ENCODE assay signal across 8 mouse cellular contexts in the genomic region with DNA sequence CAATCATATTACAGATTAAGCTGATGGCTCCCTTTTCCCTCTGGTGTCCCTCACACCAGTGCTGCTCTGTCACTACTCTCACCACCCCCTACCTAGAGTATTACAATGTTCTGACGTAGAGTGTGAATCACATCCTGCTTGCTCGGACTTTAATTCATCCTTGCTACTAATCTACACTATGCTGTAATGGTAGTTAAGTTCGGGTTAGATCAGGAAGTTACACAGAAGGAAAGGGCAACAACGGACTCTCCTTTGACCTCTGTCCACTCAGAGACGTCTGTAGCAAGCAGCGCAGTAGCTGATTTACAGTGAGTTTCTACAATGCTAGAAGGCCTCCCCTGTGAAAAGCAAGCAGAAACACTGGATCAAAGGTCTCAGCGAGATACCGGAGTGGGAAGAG. TPM values are rescaled to one million over a fixed set of nuclear protein-coding genes. Genes with fewer than 3 reads are reported as not detected.
A peak's percentile ranks its signal among the peaks of the same experiment; 100 is the strongest.
DNase-seq lines count a peak whose midpoint lies in the region; ATAC-seq and TF ChIP-seq lines count a peak whose summit lies in the region.

No protein-coding gene starts in this region.

- WGBS in heart, embryonic 14.5 days = 6% methylated on average over 8 of the region's 8 CpGs
- 10% methylated on average over 8 of the region's 8 CpGs for WGBS in embryonic facial prominence, embryonic 12.5 days
- 21% methylated on average over 8 of the region's 8 CpGs for WGBS in limb, embryonic 15.5 days

- H3K79me2 ChIP-seq in C2C12 (ENCODE audit: control insufficient read depth, insufficient read depth) = no peaks in the 10 kb centered on the region

- H3ac ChIP-seq in C2C12 (ENCODE audit: control insufficient read depth, insufficient read length, low read depth) = peak overlapping the region; percentile 51

- no peaks in the 10 kb centered on the region for H3K79me3 ChIP-seq in C2C12 (ENCODE audit: low read depth)

- peak overlapping the region; percentile 2 to 29; a peak in 2 of 4 replicates for H3K4me3 ChIP-seq in heart, embryonic 14.5 days (ENCODE audit: control insufficient read depth in 1 of 2, insufficient read depth in 1 of 2, low read depth in 1 of 2, low read length in 2 of 2)
- H3K4me3 ChIP-seq in C2C12 (ENCODE audit: insufficient read depth, poor library complexity, severe bottlenecking) = peak overlapping the region; percentile 37
- H3K4me3 ChIP-seq in embryonic facial prominence, embryonic 12.5 days = peak overlapping the region; percentile 24
- H3K4me3 ChIP-seq in limb, embryonic 15.5 days = peak overlapping the region; percentile 27

- no peak for TF ChIP-seq CTCF in C2C12 (IDR thresholded peaks at IDR 0.05; ENCODE audit: control insufficient read depth, insufficient read depth, insufficient read length)

- H3K9ac ChIP-seq in heart, embryonic 14.5 days (ENCODE audit: low read length) = peak overlapping the region; percentile 49; the same call in 1 of the 2 replicates
- H3K9ac ChIP-seq in embryonic facial prominence, embryonic 12.5 days = no peak overlapping the region
- H3K9ac ChIP-seq in limb, embryonic 15.5 days = no peak overlapping the region

- H3K4me1 ChIP-seq in heart, embryonic 14.5 days (ENCODE audit: control insufficient read depth in 2 of 2, insufficient read depth in 2 of 2, low read length in 2 of 2) = peaks cover 2 to 6% of the 10 kb centered on the region in 2 experiments; a peak in 3 of 4 replicates
- H3K4me1 ChIP-seq in embryonic facial prominence, embryonic 12.5 days = no peaks in the 10 kb centered on the region; the same call in 1 of the 2 replicates
- H3K4me1 ChIP-seq in limb, embryonic 15.5 days = no peaks in the 10 kb centered on the region; the same call in 1 of the 2 replicates

- H3K27me3 ChIP-seq in heart, embryonic 14.5 days (ENCODE audit: control insufficient read depth, insufficient read depth, low read length) = no peaks in the 10 kb centered on the region
- H3K27me3 ChIP-seq in C2C12 (ENCODE audit: control insufficient read depth, insufficient read depth, insufficient read length) = no peaks in the 10 kb centered on the region
- peaks cover 11% of the 10 kb centered on the region; the same call in 1 of the 2 replicates for H3K27me3 ChIP-seq in embryonic facial prominence, embryonic 12.5 days
- peaks cover 16% of the 10 kb centered on the region for H3K27me3 ChIP-seq in limb, embryonic 15.5 days

- H3K9me3 ChIP-seq in heart, embryonic 14.5 days (ENCODE audit: control insufficient read depth, low read length) = no peaks in the 10 kb centered on the region
- no peaks in the 10 kb centered on the region for H3K9me3 ChIP-seq in embryonic facial prominence, embryonic 12.5 days
- H3K9me3 ChIP-seq in limb, embryonic 15.5 days = no peaks in the 10 kb centered on the region

- intact Hi-C loops in heart, postnatal 14 days (cut with DNase I) = no loop called here

- 0 out of 4 replicates have a peak overlapping the region, but pooled peaks of 1 of the 2 experiments have one; percentile 15 for H3K27ac ChIP-seq in heart, embryonic 14.5 days (replicated peaks in 1 of 2; ENCODE audit: control insufficient read depth in 1 of 2, insufficient read depth in 1 of 2, low read depth in 2 of 2, low read length in 2 of 2)
- no peak overlapping the region for H3K27ac ChIP-seq in embryonic facial prominence, embryonic 12.5 days
- H3K27ac ChIP-seq in limb, embryonic 15.5 days = no peak overlapping the region

- peak overlapping the region; percentile 54 for H3K4me2 ChIP-seq in heart, embryonic 14.5 days (ENCODE audit: low read length)
- peak overlapping the region; percentile 37 for H3K4me2 ChIP-seq in embryonic facial prominence, embryonic 12.5 days (replicated peaks)
- H3K4me2 ChIP-seq in limb, embryonic 15.5 days = peak overlapping the region; percentile 25; the same call in 1 of the 2 replicates

- no peak for DNase-seq in heart, postnatal 14 days
- DNase-seq in cerebellum, postnatal 10 days = no peak
- no peak for DNase-seq in right cerebral cortex, postnatal 10 days (ENCODE audit: low spot score in 2 of 2)
- no peak for DNase-seq in left cerebral cortex, adult 11 months (ENCODE audit: low spot score)

- H3K36me3 ChIP-seq in heart, embryonic 14.5 days (ENCODE audit: control insufficient read depth, insufficient read depth, low read length) = no peaks in the 10 kb centered on the region
- H3K36me3 ChIP-seq in C2C12 (ENCODE audit: control insufficient read depth, insufficient read depth) = no peaks in the 10 kb centered on the region
- no peaks in the 10 kb centered on the region for H3K36me3 ChIP-seq in embryonic facial prominence, embryonic 12.5 days
- no peaks in the 10 kb centered on the region for H3K36me3 ChIP-seq in limb, embryonic 15.5 days

- ATAC-seq in heart, embryonic 14.5 days (ENCODE audit: insufficient number of reproducible peaks, insufficient read depth, low FRiP score, low read depth) = no peak
- no peak for ATAC-seq in embryonic facial prominence, embryonic 12.5 days (ENCODE audit: insufficient number of reproducible peaks, insufficient read depth, low FRiP score, low TSS enrichment)
- ATAC-seq in limb, embryonic 15.5 days (ENCODE audit: insufficient number of reproducible peaks, low FRiP score, low TSS enrichment, low read depth) = no peak

TF ChIP-seq in C2C12, 6 proteins besides CTCF, POLR2A, EP300 and RAD21:
- no peak for TF ChIP-seq CEBPB (IDR thresholded peaks at IDR 0.05; ENCODE audit: low read depth)

RNA-seq across cellular contexts. Expression of gene Zfp184, which starts 31.0 kb away (rescaled TPM):
- polyA plus RNA-seq in heart, embryonic 14.5 days (2014; fragmentation: Nextera tagmentation; extraction: Ambion mirVana) = 6.0 and 7.1 TPM in 2 replicates
- total RNA-seq in heart, postnatal 14 days (2021) = under 1 TPM; 0.62 to 0.90 TPM
- polyA plus RNA-seq in C2C12 (2012; fragmentation: generic; extraction: Trizol) = 1.4 TPM
- polyA plus RNA-seq in embryonic facial prominence, embryonic 12.5 days (2016; fragmentation: Nextera tagmentation; extraction: Ambion mirVana) = 21.7 and 23.6 TPM in 2 replicates
- polyA plus RNA-seq in limb, embryonic 15.5 days (2015; fragmentation: Nextera tagmentation; extraction: Ambion mirVana) = 7.8 and 8.8 TPM in 2 replicates
